Mouse (Mus musculus) left cerebral cortex, postnatal 4 days (tissue): ENCODE results near the gene Rac1. TPM values are rescaled to one million over a fixed set of nuclear protein-coding genes. Genes with fewer than 3 reads are reported as not detected.

Experiments used
- DNase-seq: peaks from one replicate; pipeline ENCODE4 v3.0.0-alpha.2; 2022
- intact Hi-C: fragments of 180-260 bp; cut with DNase I; formaldehyde crosslinking; loops from one replicate; pipeline ENCODE4 v1.15.1; 2025
- total RNA-seq, 2 experiments: library from RNA; stranded (reverse); gene quantifications; 2 replicates each; pipeline ENCODE4 v1.2.3; 2021

The Rac1 gene
- total RNA-seq, 2 experiments from 2014 or later: 415 to 420 TPM

DNA sequence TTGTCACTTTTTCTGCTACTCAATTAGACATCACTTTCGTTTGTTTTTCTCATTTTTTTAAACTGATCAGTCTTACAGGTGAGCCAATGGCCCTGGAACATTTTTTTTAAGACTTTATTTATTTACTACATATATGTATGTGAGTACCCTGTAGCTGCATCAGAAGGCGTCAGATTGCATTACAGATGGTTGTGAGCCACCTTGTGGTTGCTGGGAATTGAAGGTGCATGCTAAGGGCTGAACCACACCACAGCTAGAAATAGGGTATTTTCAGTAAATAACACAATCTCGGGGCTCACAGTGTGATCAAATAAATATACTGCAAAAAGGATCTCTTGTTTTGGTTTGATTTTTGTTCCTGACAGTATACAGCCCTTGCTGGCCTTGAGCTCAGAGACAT lies 30.4 kb downstream of the Rac1 start:
- no peak for DNase-seq
- intact Hi-C loops: no loop called here

GRCm38 (mm10) chr5:143495708-143496107 lies 32.1 kb downstream of the Rac1 start:
- intact Hi-C loops: no loop called here

DNA sequence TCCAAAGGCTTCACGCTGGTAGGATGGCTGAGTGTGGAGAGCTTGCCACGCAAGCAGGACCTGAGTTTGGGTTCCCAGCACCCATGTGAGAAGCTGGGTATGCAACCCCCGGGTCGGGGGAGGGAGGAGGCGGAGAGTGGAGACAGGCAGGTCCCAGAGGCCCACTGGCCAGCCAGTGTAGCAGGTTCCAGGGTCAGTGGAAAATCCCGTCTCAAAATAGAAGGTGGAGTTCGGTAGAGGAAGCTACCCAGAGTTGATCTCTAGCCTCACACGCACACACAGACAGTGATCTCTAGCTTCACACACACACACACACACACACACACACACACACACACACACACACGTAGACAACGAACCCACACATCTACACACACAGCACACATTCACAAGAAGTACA lies 34.7 kb downstream of the Rac1 start:
- intact Hi-C loops: no loop called here
- no peak for DNase-seq

More at GRCm38 (mm10) chr5:143495708-143496107, 32.1 kb downstream of the Rac1 start:
- no peak for DNase-seq

DNA sequence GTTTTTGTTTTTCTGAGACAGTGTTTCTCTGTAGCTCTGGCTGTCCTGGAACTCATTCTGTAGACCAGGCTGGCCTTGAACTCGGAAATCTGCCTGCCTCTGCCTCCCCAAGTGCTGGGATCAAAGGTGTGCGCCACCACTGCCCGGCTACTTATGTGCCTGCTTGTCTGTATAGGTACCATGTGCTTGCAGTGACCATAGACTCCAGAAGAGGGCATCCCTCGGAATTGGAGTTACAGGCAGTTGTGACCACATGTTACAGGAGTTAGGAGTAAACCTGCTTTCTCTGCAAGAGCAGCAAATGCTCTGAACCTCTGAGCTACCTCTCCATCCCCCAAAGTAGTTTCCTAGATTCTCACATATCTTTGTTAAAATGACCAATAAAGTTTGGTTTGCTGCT lies 36.1 kb downstream of the Rac1 start:
- no peak for DNase-seq
- intact Hi-C loops: no loop called here

DNA sequence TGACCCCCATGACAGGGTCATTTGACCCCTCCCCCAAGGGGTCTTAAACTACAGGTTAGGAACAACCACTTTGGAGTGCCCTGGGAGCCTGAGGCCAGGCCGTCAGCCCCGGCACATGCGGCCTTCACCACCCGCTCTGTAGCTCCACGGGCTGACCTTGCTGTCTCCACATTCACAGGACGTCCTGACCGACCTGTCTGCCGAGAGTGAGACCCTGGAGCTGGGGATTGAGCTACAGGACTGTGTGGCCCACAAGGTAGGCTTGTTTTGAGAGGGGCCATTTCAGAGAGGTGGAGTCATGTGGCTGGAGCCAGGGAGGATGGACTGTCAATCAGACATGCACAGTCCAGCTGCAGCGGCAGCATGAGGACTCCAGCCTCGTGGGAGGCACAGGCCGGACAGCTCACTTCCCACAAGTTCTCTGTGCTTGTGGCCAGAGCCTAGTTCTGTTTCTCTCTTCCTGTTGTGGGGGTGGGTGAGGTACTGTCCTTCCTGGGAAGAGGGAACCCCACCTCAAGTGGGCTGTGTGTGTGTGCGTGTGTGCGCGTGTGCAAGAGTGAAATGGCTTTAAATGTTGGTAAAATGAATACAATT lies 38.0 kb downstream of the Rac1 start:
- no peak for DNase-seq
- intact Hi-C loops: no loop called here

- no peak for DNase-seq
- intact Hi-C loops: no loop called here
These were observed 39.8 kb downstream of the Rac1 start for GRCm38 (mm10) chr5:143487998-143488397.

DNA sequence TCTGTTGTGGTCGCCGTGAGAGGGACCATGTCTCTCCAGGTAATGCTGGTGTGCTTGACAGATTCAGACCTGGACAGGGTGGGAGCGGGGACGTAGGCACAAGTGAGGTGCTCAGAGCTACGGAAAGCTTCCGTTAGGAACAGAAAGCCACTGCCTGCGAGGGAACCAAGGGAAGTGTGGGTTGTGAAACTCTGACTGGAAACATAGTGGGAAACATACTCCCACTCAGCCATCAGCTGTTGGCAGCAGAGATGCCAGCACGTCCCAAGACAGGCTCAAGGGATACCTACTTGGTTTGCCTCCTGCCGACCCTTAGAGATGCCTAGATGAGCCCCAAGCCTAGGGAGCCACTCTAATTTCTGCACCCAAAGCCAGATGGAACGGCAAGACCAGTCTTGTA lies 40.6 kb downstream of the Rac1 start:
- no peak for DNase-seq
- intact Hi-C loops: no loop called here

DNA sequence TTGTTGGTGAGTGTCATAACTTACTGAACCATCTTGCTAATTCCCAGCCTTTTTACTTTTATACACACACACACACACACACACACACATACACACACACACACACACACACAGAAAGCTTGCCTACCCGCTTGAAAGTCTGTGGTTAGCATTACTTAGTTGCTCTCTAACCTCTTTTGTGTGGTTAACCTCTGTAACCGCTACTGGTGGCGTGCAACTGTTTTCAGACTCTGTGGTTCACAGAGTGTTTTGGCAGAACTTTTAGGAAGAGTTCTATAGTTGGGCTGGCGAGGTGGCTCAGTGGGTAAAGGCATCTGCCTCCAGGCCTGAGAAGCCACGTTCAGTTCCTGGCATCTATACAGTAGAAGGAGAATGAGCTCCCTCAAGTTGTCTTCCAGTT lies 42.9 kb downstream of the Rac1 start:
- DNase-seq: no peak
- intact Hi-C loops: no loop called here

- intact Hi-C loops: no loop called here
- DNase-seq: no peak
These were observed 49.9 kb downstream of the Rac1 start for GRCm38 (mm10) chr5:143477901-143478300.

GRCm38 (mm10) chr5:143476013-143476412 lies 51.8 kb downstream of the Rac1 start:
- no peak for DNase-seq
- intact Hi-C loops: no loop called here

DNA sequence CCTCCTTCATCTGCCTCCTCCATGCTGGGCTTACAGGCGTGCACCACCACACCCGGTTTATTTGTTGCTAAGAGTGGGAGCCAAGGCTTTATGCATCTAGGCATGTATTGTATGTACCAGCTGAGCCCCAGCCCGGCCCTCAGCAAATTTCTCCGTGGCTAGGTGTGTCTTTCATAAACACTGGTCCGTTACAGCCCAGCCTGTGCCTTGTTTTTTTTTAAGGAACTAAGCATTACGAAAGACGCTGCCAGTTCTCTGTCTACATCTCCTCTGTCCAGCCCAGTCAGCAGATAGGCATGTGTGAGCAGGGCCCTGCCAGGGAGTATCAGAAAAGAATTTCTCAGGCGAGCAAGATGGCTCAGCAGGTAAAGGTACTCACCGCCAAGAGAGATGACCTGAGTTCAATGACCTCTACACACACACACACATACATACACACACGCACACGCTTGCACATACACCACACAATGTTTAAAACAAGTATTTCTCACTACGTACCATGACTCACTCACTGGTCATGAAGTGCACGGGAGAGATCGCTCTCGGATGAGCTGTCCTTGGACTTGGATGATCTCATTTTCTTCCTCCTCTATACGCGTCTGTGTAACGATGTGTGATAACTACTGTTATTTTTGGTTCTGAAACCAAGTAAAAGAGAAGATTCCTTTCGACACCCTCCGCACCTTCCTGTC lies 52.5 kb downstream of the Rac1 start:
- no peak for DNase-seq
- intact Hi-C loops: no loop called here

DNA sequence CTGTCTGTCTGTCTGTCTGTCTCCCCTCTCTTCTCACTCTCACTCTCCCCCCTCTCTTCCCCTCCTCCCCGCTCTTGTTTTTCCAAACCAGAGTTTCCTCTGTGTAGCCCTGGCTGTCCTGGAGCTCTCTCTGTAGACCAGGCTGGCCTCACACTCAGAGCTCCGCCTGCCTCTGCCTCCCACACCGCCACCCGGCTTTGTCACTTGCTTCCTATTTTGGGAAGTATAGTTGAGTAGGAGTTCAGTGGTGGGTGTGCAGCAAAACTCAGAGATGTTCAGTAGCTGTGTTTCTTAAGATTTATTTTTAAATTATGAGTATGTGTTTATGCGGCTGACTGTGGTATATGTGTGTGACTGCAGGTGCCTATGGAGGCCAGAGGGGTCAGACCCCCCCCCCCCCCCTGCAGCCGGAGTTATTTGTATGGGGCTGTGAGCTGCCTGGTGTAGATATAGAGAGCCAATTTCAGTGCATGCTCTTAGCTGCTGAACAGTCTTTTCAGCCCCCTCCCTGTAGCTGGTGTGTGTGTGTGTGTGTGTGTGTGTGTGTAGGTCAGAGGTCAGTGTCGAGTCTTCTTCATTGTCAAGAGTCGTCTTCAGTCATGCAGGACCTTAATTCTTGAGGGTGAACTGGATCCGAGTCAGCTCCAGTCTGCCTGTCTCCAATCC lies 55.8 kb downstream of the Rac1 start:
- no peak for DNase-seq
- intact Hi-C loops: no loop called here

GRCm38 (mm10) chr5:143471165-143471546 lies 56.7 kb downstream of the Rac1 start:
- DNase-seq: no peak
- intact Hi-C loops: no loop called here

DNA sequence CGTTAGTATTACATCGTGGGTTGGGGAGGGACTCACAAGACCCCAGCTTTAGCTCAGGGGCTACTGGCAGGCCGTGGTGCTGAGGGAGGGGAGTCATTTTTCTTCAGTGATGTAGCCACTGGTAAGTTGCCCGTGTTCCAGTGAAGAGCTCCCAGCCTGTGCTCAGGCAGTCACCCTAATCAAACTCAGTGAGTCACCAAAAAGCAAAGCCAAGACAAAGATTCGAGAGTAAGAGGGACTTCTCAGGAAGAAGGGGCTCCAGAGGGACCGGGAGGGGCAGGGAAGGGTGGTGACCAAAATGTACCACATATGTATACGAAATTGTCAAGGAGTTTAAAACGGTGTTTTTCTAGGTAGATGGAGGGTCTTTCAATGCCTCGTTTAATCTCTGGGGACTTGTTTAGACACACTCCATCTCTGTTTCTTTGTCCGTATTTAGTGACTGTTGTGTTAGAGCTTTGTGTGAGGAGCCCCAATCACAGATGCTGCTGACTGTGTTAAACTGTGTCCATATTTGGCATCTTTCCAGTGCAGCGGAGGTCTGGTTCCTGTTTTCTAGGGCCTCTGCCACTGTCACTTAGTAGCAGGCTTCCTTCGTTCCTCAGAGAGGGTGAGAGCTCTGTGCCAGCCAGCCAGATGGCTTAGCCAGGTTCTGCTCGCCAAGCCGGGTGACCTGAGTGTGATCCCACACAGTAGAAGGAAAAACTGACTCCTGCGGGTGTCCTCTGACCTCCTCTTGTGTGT lies 57.2 kb downstream of the Rac1 start:
- DNase-seq: peak; percentile 72
- intact Hi-C loops: no loop called here

GRCm38 (mm10) chr5:143469628-143470027 lies 58.2 kb downstream of the Rac1 start:
- intact Hi-C loops: no loop called here
- DNase-seq: no peak

GRCm38 (mm10) chr5:143467931-143468330 lies 59.9 kb downstream of the Rac1 start:
- no peak for DNase-seq
- intact Hi-C loops: no loop called here

DNA sequence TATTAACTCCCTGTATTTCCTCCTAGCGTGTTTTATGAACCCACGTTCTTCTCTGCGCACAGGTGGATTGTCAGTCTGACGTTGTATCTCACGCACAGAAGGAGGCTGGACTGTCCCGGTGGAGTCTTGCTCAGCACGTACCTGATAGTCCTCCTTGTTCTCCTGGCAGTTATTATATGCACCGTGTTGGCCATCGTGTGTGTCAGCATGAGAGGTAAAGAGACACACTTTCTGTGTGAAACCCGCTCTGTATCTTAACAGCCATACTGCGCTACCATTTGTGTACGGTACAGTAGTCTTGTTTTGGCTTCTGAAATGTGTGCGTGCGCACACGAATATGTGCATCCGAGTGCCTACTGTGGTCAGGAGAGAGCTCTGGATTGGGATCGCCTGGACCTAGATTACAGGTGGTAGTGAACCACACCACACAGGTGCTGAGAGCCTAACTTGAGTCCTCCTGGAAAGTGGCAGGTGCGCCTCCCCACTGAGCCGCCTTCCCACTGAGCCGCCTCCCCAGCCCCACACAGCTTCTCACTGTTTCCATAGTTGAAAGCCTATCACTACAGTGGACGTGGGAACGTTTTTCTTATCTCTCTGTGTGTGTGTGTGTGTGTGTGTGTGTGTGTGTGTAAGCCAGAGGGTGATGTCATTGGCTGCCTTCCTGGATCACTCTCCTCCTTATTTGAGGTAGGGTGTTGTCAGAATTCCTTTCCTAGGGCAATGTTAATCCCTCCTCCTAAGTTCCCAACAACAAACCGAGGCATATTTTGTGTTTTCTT lies 60.8 kb downstream of the Rac1 start:
- intact Hi-C loops: no loop called here

GRCm38 (mm10) chr5:143465156-143466085 lies 62.4 kb downstream of the Rac1 start:
- DNase-seq: no peak
- intact Hi-C loops: no loop called here

More for the DNA sequence above, 60.8 kb downstream of the Rac1 start:
- no peak for DNase-seq

- intact Hi-C loops: no loop called here
These were observed 63.1 kb downstream of the Rac1 start for GRCm38 (mm10) chr5:143464757-143465118.

More at GRCm38 (mm10) chr5:143464757-143465118, 63.1 kb downstream of the Rac1 start:
- DNase-seq: no peak
